Mouse (Mus musculus): Measurements from ENCODE around the gene Nol6. TPM values are rescaled to one million over a fixed set of nuclear protein-coding genes. Genes with fewer than 3 reads are reported as not detected.
"Not testable (repeated sequence)": the region's sequence is repeated elsewhere in the genome, so short reads cannot be mapped to it uniquely, and the experiment has no call there.

Gene Nol6
- polyA plus RNA-seq, 1 experiment = 29.0 TPM

DNA sequence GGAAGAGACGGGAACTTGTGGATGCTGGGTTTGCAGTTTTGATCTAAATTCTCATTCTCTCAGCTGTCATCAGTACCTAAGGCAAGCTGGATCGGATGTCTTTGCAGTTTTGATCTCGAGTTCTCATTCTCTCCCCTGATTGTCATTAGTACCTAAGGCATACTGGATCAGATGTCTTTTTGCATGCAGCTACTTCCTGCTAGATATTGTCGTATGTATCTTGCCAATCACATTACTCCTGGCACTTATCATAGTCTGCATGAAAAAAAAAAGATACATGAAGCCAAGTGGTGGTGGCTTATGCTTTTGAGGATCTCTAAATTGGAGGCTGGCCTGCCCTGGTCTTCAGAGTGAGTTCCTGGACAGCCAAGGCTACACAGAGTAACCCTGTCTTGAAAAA is 39.4 kb downstream of the Nol6 start:
- TF ChIP-seq CTCF (conservative IDR thresholded peaks at IDR 0.05; ENCODE audit: insufficient read depth, insufficient read length, low read depth, low read length) (no peak), POLR2A (IDR thresholded peaks at IDR 0.05; ENCODE audit: low read depth, low read length) (no peak)
- no peak for DNase-seq
- 72% methylated on average over 4 of the region's 4 CpGs for WGBS
- Histone ChIP-seq H3K4me3 (ENCODE audit: insufficient read depth, low read depth, low read length) (no peak overlapping the region), H3K27ac (ENCODE audit: insufficient read depth, low read depth, low read length) (no peak overlapping the region), H3K4me1 (ENCODE audit: control insufficient read depth, insufficient read depth, low read length) (no peaks in the 10 kb centered on the region), H3K36me3 (ENCODE audit: control insufficient read depth, insufficient read depth, low read length) (no peaks in the 10 kb centered on the region), H3K27me3 (replicated peaks; ENCODE audit: control insufficient read depth, insufficient read depth, low read length) (no peaks in the 10 kb centered on the region)

DNA sequence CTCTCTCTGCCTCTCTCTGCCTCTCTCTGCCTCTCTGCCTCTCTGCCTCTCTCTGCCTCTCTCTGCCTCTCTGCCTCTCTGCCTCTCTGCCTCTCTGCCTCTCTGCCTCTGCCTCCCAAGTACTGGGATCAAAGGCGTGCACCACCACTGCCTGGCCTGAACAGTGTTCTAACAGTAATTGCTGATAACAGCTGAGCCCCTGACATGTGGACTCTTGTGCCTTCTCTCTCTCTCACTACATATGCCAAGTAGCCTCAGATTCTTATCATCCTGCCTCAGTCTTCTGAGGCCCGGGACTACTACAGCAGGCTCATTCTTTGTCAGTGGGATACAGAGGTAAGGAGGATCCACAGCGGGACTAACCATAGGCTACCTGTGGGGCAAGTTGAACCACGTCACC is 41.5 kb downstream of the Nol6 start:
- H3K27ac ChIP-seq (ENCODE audit: insufficient read depth, low read depth, low read length); H3K4me3 ChIP-seq (ENCODE audit: insufficient read depth, low read depth, low read length); H3K36me3 ChIP-seq (ENCODE audit: control insufficient read depth, insufficient read depth, low read length); DNase-seq; H3K4me1 ChIP-seq (ENCODE audit: control insufficient read depth, insufficient read depth, low read length); H3K27me3 ChIP-seq (replicated peaks; ENCODE audit: control insufficient read depth, insufficient read depth, low read length): not testable (repeated sequence)
- WGBS = 63% methylated on average over 4 of the region's 4 CpGs

DNA sequence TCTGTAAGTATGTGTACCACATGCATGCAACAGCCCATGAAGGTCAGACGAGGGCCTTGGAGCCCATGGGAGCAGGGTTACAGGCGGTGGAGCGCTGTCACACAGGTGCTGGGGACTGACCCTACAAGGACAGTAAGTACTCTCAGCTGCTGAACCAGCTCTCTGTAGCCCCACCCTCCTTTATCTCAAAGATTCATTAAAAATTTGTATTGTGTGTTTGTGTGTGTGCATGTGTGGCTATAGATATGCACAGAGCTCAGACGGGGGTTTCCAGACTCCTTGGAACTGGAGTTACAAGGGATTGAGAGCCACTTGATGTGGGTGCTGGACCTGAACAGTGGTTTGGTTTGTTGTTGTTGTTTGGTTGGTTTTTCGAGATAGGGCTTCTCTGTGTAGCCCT is 42.5 kb downstream of the Nol6 start:
- no peaks in the 10 kb centered on the region for H3K36me3 ChIP-seq (ENCODE audit: control insufficient read depth, insufficient read depth, low read length)
- DNase-seq = no peak
- TF ChIP-seq CTCF (conservative IDR thresholded peaks at IDR 0.05; ENCODE audit: insufficient read depth, insufficient read length, low read depth, low read length) (no peak), POLR2A (IDR thresholded peaks at IDR 0.05; ENCODE audit: low read depth, low read length) (no peak)
- H3K4me3 ChIP-seq (ENCODE audit: insufficient read depth, low read depth, low read length) = no peak overlapping the region
- H3K27me3 ChIP-seq (replicated peaks; ENCODE audit: control insufficient read depth, insufficient read depth, low read length) = no peaks in the 10 kb centered on the region
- no peak overlapping the region for H3K27ac ChIP-seq (ENCODE audit: insufficient read depth, low read depth, low read length)
- WGBS = 82% methylated on average over 5 of the region's 5 CpGs
- H3K4me1 ChIP-seq (ENCODE audit: control insufficient read depth, insufficient read depth, low read length) = no peaks in the 10 kb centered on the region

DNA sequence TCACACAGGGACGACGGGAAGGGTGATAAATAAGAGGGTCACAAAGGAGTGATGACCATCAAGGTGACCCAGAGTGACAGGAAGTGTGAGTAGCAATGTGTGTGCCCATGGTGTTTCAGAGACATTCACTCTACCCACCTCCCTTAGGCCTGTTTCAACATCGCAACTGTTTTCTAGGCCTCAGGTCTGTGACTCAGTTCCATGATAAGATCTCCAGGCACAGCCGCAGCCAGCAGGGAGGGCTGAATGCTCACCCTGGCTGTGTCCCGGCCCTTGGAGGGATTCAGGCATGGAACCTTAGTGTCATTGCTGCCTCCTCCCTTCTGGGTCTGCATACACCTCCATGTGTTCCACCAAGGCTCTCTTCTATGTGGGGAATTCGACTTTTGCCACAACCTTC is 45.5 kb downstream of the Nol6 start:
- Histone ChIP-seq H3K27ac (ENCODE audit: insufficient read depth, low read depth, low read length) (no peak overlapping the region), H3K27me3 (replicated peaks; ENCODE audit: control insufficient read depth, insufficient read depth, low read length) (no peaks in the 10 kb centered on the region), H3K36me3 (ENCODE audit: control insufficient read depth, insufficient read depth, low read length) (no peaks in the 10 kb centered on the region), H3K4me3 (ENCODE audit: insufficient read depth, low read depth, low read length) (no peak overlapping the region), H3K4me1 (ENCODE audit: control insufficient read depth, insufficient read depth, low read length) (no peaks in the 10 kb centered on the region)
- TF ChIP-seq CTCF (conservative IDR thresholded peaks at IDR 0.05; ENCODE audit: insufficient read depth, insufficient read length, low read depth, low read length) (no peak), POLR2A (IDR thresholded peaks at IDR 0.05; ENCODE audit: low read depth, low read length) (no peak)
- 72% methylated on average over 6 of the region's 6 CpGs for WGBS
- no peak for DNase-seq

DNA sequence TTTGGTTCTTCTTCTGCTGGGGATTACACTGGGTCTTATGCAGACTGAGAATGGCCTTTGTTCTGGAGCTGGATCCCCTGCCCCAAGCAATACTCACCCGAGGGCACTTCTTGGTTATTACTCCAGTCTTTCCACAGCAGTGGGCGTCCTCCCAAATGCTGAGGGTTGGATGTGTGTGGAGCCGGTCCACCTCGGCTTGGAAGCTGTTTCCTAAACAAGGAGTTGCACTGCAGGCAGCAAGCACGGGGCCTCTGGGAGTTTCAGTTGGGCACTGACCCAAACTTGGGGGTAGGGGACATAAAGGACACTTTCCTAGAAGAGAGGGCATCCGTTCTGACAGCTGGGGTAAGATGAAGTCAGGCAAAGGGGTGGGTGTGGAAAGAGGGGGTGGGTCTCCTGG is 49.8 kb downstream of the Nol6 start:
- TF ChIP-seq POLR2A (IDR thresholded peaks at IDR 0.05; ENCODE audit: low read depth, low read length) = no peak
- no peak for TF ChIP-seq CTCF (conservative IDR thresholded peaks at IDR 0.05; ENCODE audit: insufficient read depth, insufficient read length, low read depth, low read length)
- H3K27me3 ChIP-seq (replicated peaks; ENCODE audit: control insufficient read depth, insufficient read depth, low read length) = no peaks in the 10 kb centered on the region
- WGBS = 64% methylated on average over 6 of the region's 6 CpGs

DNA sequence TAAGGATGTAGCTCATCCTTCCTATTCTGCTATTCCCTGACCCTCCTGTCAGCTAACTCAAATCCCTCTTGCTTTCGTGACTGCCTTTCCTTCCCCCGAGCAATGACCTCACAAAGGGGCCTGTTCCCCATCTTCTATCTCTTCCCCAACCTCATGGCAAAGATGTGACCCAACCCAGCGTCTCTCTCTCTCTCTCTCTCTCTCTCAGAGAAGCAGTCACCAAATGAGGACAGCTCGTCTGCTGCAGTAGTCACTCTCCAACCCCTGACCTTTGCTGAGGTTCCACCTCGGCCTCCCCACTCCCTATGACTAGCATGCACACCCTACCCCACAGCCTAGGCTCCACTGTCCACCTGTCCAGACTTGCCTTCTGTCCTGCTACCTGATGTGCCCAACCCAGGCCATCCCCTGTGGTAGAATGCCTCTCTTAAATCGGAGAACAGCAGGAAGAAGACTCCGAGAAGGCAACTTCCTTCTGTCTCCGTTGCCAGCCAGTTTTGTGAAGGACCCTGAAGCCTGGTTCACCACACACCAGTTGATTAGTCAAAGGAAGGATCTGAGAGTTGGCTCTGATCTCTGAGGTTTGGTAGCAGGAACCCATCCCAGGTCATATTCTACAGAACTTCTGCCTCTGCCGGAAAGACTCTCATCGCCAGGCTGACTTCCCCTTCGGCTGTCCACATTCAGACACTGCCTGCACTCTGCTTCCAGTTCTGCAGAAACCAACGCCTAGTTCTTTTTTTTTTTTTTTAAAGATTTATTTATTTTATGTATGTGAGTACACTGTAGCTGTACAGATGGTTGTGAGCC is 51.0 kb downstream of the Nol6 start:
- Histone ChIP-seq H3K27me3 (replicated peaks; ENCODE audit: control insufficient read depth, insufficient read depth, low read length) (no peaks in the 10 kb centered on the region), H3K4me3 (ENCODE audit: insufficient read depth, low read depth, low read length) (no peak overlapping the region), H3K27ac (ENCODE audit: insufficient read depth, low read depth, low read length) (no peak overlapping the region), H3K4me1 (ENCODE audit: control insufficient read depth, insufficient read depth, low read length) (no peaks in the 10 kb centered on the region), H3K36me3 (ENCODE audit: control insufficient read depth, insufficient read depth, low read length) (no peaks in the 10 kb centered on the region)
- WGBS = 78% methylated on average over 12 of the region's 12 CpGs
- no peak for DNase-seq
- no peak for TF ChIP-seq CTCF (conservative IDR thresholded peaks at IDR 0.05; ENCODE audit: insufficient read depth, insufficient read length, low read depth, low read length)
- no peak for TF ChIP-seq POLR2A (IDR thresholded peaks at IDR 0.05; ENCODE audit: low read depth, low read length)

More for the DNA sequence above, 49.8 kb downstream of the Nol6 start:
- DNase-seq = no peak
- no peaks in the 10 kb centered on the region for H3K36me3 ChIP-seq (ENCODE audit: control insufficient read depth, insufficient read depth, low read length)
- H3K27ac ChIP-seq (ENCODE audit: insufficient read depth, low read depth, low read length) = no peak overlapping the region
- no peak overlapping the region for H3K4me3 ChIP-seq (ENCODE audit: insufficient read depth, low read depth, low read length)
- H3K4me1 ChIP-seq (ENCODE audit: control insufficient read depth, insufficient read depth, low read length) = no peaks in the 10 kb centered on the region

DNA sequence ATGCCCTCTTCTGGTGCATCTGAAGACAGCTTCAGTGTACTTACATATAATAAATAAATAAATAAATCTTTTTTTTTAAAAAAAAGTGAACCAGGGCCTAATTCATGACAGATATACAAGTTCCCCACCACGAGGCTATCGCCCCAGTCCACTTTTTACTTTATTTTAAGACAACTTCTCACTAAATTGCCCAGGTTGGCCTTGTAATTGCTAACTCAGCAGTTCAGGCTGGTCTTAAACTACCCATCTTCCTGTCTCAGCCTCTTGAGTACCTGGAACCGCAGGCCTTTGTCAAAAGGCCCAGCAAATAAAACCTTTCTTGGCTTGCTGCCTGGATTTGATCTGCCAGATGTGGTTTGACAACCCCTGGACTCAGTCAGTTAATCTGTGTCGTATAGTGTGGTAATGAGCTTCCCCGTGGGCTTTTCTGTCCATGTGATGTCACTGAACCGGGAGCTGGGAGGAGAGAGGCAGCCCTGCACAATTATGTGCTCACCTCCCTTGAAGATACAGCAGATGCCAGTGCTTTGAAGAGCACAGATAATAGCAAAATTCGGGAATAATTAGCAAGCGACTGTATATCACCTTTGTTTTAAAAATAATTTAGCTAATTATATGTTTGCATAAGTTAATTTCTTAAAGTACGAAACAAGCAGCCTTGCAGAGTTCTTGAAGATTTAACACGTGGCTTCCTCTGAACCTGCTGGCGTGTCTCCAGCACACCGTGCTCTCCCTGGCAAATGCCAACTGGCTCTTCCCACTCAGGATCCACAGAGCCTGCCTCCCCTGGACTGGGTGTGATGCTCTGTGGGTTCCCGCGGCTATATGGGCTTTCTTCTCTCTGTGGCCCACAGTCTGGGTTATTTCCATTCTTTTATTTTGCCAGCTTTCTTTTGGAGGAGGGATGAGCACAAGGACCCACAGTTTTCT is 52.5 kb downstream of the Nol6 start:
- H3K4me1 ChIP-seq (ENCODE audit: control insufficient read depth, insufficient read depth, low read length) = no peaks in the 10 kb centered on the region
- H3K4me3 ChIP-seq (ENCODE audit: insufficient read depth, low read depth, low read length) = no peak overlapping the region
- 65% methylated on average over 14 of the region's 14 CpGs for WGBS
- no peaks in the 10 kb centered on the region for H3K27me3 ChIP-seq (replicated peaks; ENCODE audit: control insufficient read depth, insufficient read depth, low read length)
- H3K36me3 ChIP-seq (ENCODE audit: control insufficient read depth, insufficient read depth, low read length) = no peaks in the 10 kb centered on the region
- no peak for TF ChIP-seq CTCF (conservative IDR thresholded peaks at IDR 0.05; ENCODE audit: insufficient read depth, insufficient read length, low read depth, low read length)
- TF ChIP-seq POLR2A (IDR thresholded peaks at IDR 0.05; ENCODE audit: low read depth, low read length) = no peak
- DNase-seq = peak; percentile 36
- H3K27ac ChIP-seq (ENCODE audit: insufficient read depth, low read depth, low read length) = no peak overlapping the region
